8 mouse cellular contexts compared by ENCODE assay signal in genomic region chr1:65179634-65180249, GRCm38 (mm10). TPM values are rescaled to one million over a fixed set of nuclear protein-coding genes. Genes with fewer than 3 reads are reported as not detected.
DNase-seq lines count a peak whose midpoint lies in the region; ATAC-seq lines count a peak whose summit lies in the region.

No protein-coding gene starts in this region.

- DNase-seq in adrenal gland, adult (ENCODE audit: inconsistent age in 2 of 2, low spot score in 1 of 2), result peak; percentile 44 to 94
- DNase-seq in adrenal gland, postnatal 4 days (ENCODE audit: low spot score in 2 of 2), result no peak
- DNase-seq in brain, adult 2 months (ENCODE audit: low read depth, low spot score), result peak; percentile 86
- peak; percentile 80 for DNase-seq in heart, postnatal 4 days
- DNase-seq in layer of hippocampus, adult 9-11 months, result peak; percentile 56
- peak; percentile 86 for DNase-seq in lung, postnatal 25 days (ENCODE audit: low spot score)
- peak; percentile 64 to 72 for DNase-seq in right cerebral cortex, postnatal 10 days (ENCODE audit: low spot score in 2 of 2)

- peak; percentile 62; the same call in 1 of the 2 replicates for ATAC-seq in erythroblast, adult 5-6 weeks (replicated peaks; ENCODE audit: low FRiP score, poor library complexity, severe bottlenecking)

RNA-seq across cellular contexts. Expression of gene Idh1, which starts 6.6 kb away (rescaled TPM):
- total RNA-seq in adrenal gland, postnatal 4 days (2021), result 100 to 1,000 TPM; 373 to 385 TPM
- total RNA-seq in erythroblast, adult 5-6 weeks (2015; ENCODE audit: low replicate concordance), result 22.4 and 30.6 TPM in 2 replicates
- total RNA-seq in erythroblast, adult 5-6 weeks (2017; ENCODE audit: low replicate concordance), result 37.5 and 40.2 TPM in 2 replicates
- 10 to 100 TPM; 41.2 to 43.5 TPM for total RNA-seq in heart, postnatal 4 days (2021)

RNA-seq across cellular contexts. Expression of gene Pikfyve, which starts 6.7 kb away (rescaled TPM):
- total RNA-seq in adrenal gland, postnatal 4 days (2021), result 10 to 100 TPM; 34.6 to 36.0 TPM
- 9.4 and 12.5 TPM in 2 replicates for total RNA-seq in erythroblast, adult 5-6 weeks (2015; ENCODE audit: low replicate concordance)
- 11.0 and 14.8 TPM in 2 replicates for total RNA-seq in erythroblast, adult 5-6 weeks (2017; ENCODE audit: low replicate concordance)
- total RNA-seq in heart, postnatal 4 days (2021), result 10 to 100 TPM; 17.2 to 18.1 TPM

RNA-seq across cellular contexts. Expression of gene D630023F18Rik, which starts 56.7 kb away (rescaled TPM):
- 1 to 10 TPM in 1 of 2 experiments, not detected in 1; 1.2 TPM for total RNA-seq in adrenal gland, postnatal 4 days (2021)
- 1.7 TPM in 1 of 2 replicates, not detected in the other for total RNA-seq in erythroblast, adult 5-6 weeks (2015; ENCODE audit: low replicate concordance)
- total RNA-seq in erythroblast, adult 5-6 weeks (2017; ENCODE audit: low replicate concordance), result not detected in 2 replicates
- not detected for total RNA-seq in heart, postnatal 4 days (2021)

Comparison
In these comparisons a context has a peak if more than half of its experiments do, and no peak if none do; other contexts are left out.
1. DNase-seq: peak in adrenal gland, adult (2 of 2), brain, adult 2 months (single experiment), heart, postnatal 4 days (single experiment), layer of hippocampus, adult 9-11 months (single experiment), lung, postnatal 25 days (single experiment) and right cerebral cortex, postnatal 10 days (2 of 2); none in adrenal gland, postnatal 4 days (0 of 2).
2. RNA of gene Idh1, which starts 6.6 kb away (total RNA-seq): 373 to 385 TPM in adrenal gland, postnatal 4 days; 41.2 to 43.5 TPM in heart, postnatal 4 days and 22.4 to 40.2 TPM in erythroblast, adult 5-6 weeks; every median in the first group is over 4 times any median in the second.